Mouse (Mus musculus): ENCODE data around the gene Six2. TPM values are rescaled to one million over a fixed set of nuclear protein-coding genes. Genes with fewer than 3 reads are reported as not detected.

Six2 gene
- polyA plus RNA-seq, 1 experiment from 2014 or later: not detected

- in situ Hi-C loops (cut with MboI; ENCODE audit: low pct_unique_long_range_greater_than_20kb): no loop called here
- H3K27me3 ChIP-seq: peaks cover 78% of the 10 kb centered on the region
Observed at GRCm38 (mm10) chr17:85682181-85682710, 5.8 kb downstream of the Six2 start.

GRCm38 (mm10) chr17:85681741-85682140 is 6.3 kb downstream of the Six2 start:
- H3K27me3 ChIP-seq: peaks cover 78% of the 10 kb centered on the region
- no peak for TF ChIP-seq CTCF (IDR thresholded peaks at IDR 0.05)
- ChIA-PET CTCF (no interaction called here), POLR2A (no interaction called here)
- DNase-seq (ENCODE audit: low read depth, low spot score) (no peak), ATAC-seq (no peak)
- in situ Hi-C loops (cut with MboI; ENCODE audit: low pct_unique_long_range_greater_than_20kb): no loop called here

More at GRCm38 (mm10) chr17:85682181-85682710, 5.8 kb downstream of the Six2 start:
- CTCF ChIA-PET: no interaction called here
- POLR2A ChIA-PET: no interaction called here
- no peak for DNase-seq (ENCODE audit: low read depth, low spot score)
- no peak for TF ChIP-seq CTCF (IDR thresholded peaks at IDR 0.05)
- ATAC-seq: no peak

GRCm38 (mm10) chr17:85680851-85681550 is 7.1 kb downstream of the Six2 start:
- DNase-seq (ENCODE audit: low read depth, low spot score) (no peak), ATAC-seq (no peak)
- in situ Hi-C loops (cut with MboI; ENCODE audit: low pct_unique_long_range_greater_than_20kb): no loop called here
- CTCF ChIA-PET: no interaction called here
- POLR2A ChIA-PET: no interaction called here
- TF ChIP-seq CTCF (IDR thresholded peaks at IDR 0.05): no peak
- peaks cover 71% of the 10 kb centered on the region for H3K27me3 ChIP-seq

GRCm38 (mm10) chr17:85680116-85680850 is 7.8 kb downstream of the Six2 start:
- no peak for ATAC-seq
- ChIA-PET CTCF (interaction anchor here (0.9 kb wide), 1 partner anchor 15 kb away, joined by 4 read pairs; no protein-coding TSS in a partner anchor), POLR2A (no interaction called here)
- DNase-seq (ENCODE audit: low read depth, low spot score): no peak
- no peak for TF ChIP-seq CTCF (IDR thresholded peaks at IDR 0.05)
- peaks cover 66% of the 10 kb centered on the region for H3K27me3 ChIP-seq
- in situ Hi-C loops (cut with MboI; ENCODE audit: low pct_unique_long_range_greater_than_20kb): no loop called here

GRCm38 (mm10) chr17:85679651-85680050 is 8.4 kb downstream of the Six2 start:
- CTCF ChIA-PET: interaction anchor here (0.9 kb wide), 1 partner anchor 14 kb away, joined by 4 read pairs; no protein-coding TSS in a partner anchor
- no peak for DNase-seq (ENCODE audit: low read depth, low spot score)
- in situ Hi-C loops (cut with MboI; ENCODE audit: low pct_unique_long_range_greater_than_20kb): no loop called here
- no peak for TF ChIP-seq CTCF (IDR thresholded peaks at IDR 0.05)
- ATAC-seq: no peak
- POLR2A ChIA-PET: no interaction called here
- H3K27me3 ChIP-seq: peaks cover 61% of the 10 kb centered on the region

- in situ Hi-C loops (cut with MboI; ENCODE audit: low pct_unique_long_range_greater_than_20kb): loop anchor here (5.0 kb wide), 1 partner anchor 398 kb away; no protein-coding TSS in a partner anchor
- DNase-seq (ENCODE audit: low read depth, low spot score) (peak; percentile 37), ATAC-seq (peak; percentile 80)
- TF ChIP-seq CTCF (IDR thresholded peaks at IDR 0.05): peak; percentile 91
- ChIA-PET POLR2A (no interaction called here), CTCF (interaction anchor here (0.8 to 1.3 kb wide), 9 partner anchors 15 to 458 kb away, joined by 3 to 5 read pairs (median 4); no protein-coding TSS in a partner anchor)
- H3K27me3 ChIP-seq: peaks cover 32% of the 10 kb centered on the region
Observed at GRCm38 (mm10) chr17:85664618-85665320, 23.3 kb downstream of the Six2 start.

- peaks cover 32% of the 10 kb centered on the region for H3K27me3 ChIP-seq
- no peak for ATAC-seq
- in situ Hi-C loops (cut with MboI; ENCODE audit: low pct_unique_long_range_greater_than_20kb): loop anchor here (5.0 kb wide), 1 partner anchor 398 kb away; no protein-coding TSS in a partner anchor
- no peak for TF ChIP-seq CTCF (IDR thresholded peaks at IDR 0.05)
- POLR2A ChIA-PET: no interaction called here
- no peak for DNase-seq (ENCODE audit: low read depth, low spot score)
- CTCF ChIA-PET: interaction anchor here (1.1 to 1.3 kb wide), 4 partner anchors 224 to 458 kb away, joined by 3 to 5 read pairs (median 4); no protein-coding TSS in a partner anchor
Observed at GRCm38 (mm10) chr17:85664202-85664601, 23.9 kb downstream of the Six2 start.

- no peak for TF ChIP-seq CTCF (IDR thresholded peaks at IDR 0.05)
- POLR2A ChIA-PET: no interaction called here
- H3K27me3 ChIP-seq: peaks cover 17% of the 10 kb centered on the region
- DNase-seq (ENCODE audit: low read depth, low spot score) (no peak), ATAC-seq (no peak)
- in situ Hi-C loops (cut with MboI; ENCODE audit: low pct_unique_long_range_greater_than_20kb): loop anchor here (5.0 kb wide), 1 partner anchor 401 kb away; no protein-coding TSS in a partner anchor
- CTCF ChIA-PET: no interaction called here
Observed at GRCm38 (mm10) chr17:85661521-85661920, 26.6 kb downstream of the Six2 start.

- H3K27me3 ChIP-seq: peaks cover 15% of the 10 kb centered on the region
- ChIA-PET CTCF (no interaction called here), POLR2A (no interaction called here)
- in situ Hi-C loops (cut with MboI; ENCODE audit: low pct_unique_long_range_greater_than_20kb): loop anchor here (5.0 kb wide), 1 partner anchor 402 kb away; no protein-coding TSS in a partner anchor
- no peak for DNase-seq (ENCODE audit: low read depth, low spot score)
- ATAC-seq: no peak
- no peak for TF ChIP-seq CTCF (IDR thresholded peaks at IDR 0.05)
Observed at GRCm38 (mm10) chr17:85660016-85660415, 28.1 kb downstream of the Six2 start.

Data from Patski (cell line).